Mouse (Mus musculus): ENCODE data around the gene Ccr10.

- TF ChIP-seq USF1 (IDR thresholded peaks at IDR 0.05; ENCODE audit: low read depth, low read length): 0 out of 2 replicates have a peak, but pooled peaks have one; percentile 0
- no peak for TF ChIP-seq CTCF (IDR thresholded peaks at IDR 0.05 in 2 of 3, conservative IDR thresholded peaks at IDR 0.05 in 1 of 3; ENCODE audit: control insufficient read depth in 1 of 3, insufficient read depth in 1 of 3, low read depth in 2 of 3, low read length in 3 of 3, poor library complexity in 1 of 3, severe bottlenecking in 1 of 3)
- TF ChIP-seq GATA1 (IDR thresholded peaks at IDR 0.05; ENCODE audit: low read depth, low read length): no peak
- no peak for TF ChIP-seq USF2 (IDR thresholded peaks at IDR 0.05; ENCODE audit: borderline replicate concordance in 1 of 2, insufficient read depth in 1 of 2, low read depth in 1 of 2, low read length in 2 of 2)
- no peak for TF ChIP-seq EP300 (IDR thresholded peaks at IDR 0.05; ENCODE audit: low read depth in 1 of 2, low read length in 2 of 2)
- TF ChIP-seq SMC3 (IDR thresholded peaks at IDR 0.05; ENCODE audit: low read depth, low read length): no peak
- peak; percentile 17; the same call in 1 of the 2 replicates for TF ChIP-seq TAL1 (IDR thresholded peaks at IDR 0.05; ENCODE audit: low read length)
- peak; percentile 10; the same call in 1 of the 2 replicates for TF ChIP-seq NELFE (IDR thresholded peaks at IDR 0.05; ENCODE audit: low read depth, low read length)
- no peak; the same call in 1 of the 2 replicates for TF ChIP-seq BHLHE40 (IDR thresholded peaks at IDR 0.05; ENCODE audit: borderline replicate concordance, low read depth, low read length)
- TF ChIP-seq POLR2A (IDR thresholded peaks at IDR 0.05; ENCODE audit: control insufficient read depth in 1 of 2, insufficient read depth in 1 of 2, low read depth in 1 of 2, low read length in 2 of 2, poor library complexity in 1 of 2): peak in 1 of 2 experiments; percentile 2; a peak in 1 of 4 replicates
These were observed 15.1 kb upstream of the Ccr10 start for GRCm38 (mm10) chr11:101190181-101190912.

Measured in MEL (cell line).